Mouse (Mus musculus) CH12.LX (cell line): Measurements from ENCODE around the gene Gm20441. TPM values are rescaled to one million over a fixed set of nuclear protein-coding genes. Genes with fewer than 3 reads are reported as not detected.

ENCODE experiments used
- DNase-seq: peaks from one replicate; pipeline ENCODE4 v3.0.0-alpha.2; 2013; ENCODE audit errors: extremely low read depth
- H3K27ac ChIP-seq: 2 replicates; pipeline ENCODE4 v1.5.1; 2012; ENCODE audit warnings: low read depth, mild to moderate bottlenecking, control low read depth, moderate library complexity; ENCODE audit not compliant: insufficient read depth
- H3K27me3 ChIP-seq: replicated peaks from 2 replicates; pipeline ENCODE3; 2012; ENCODE audit warnings: inconsistent platforms
- H3K36me3 ChIP-seq, 2 experiments: replicated peaks in 1 of 2; 2 replicates each; pipeline versions ENCODE3 to v1.6.1; 2012; ENCODE audit warnings: inconsistent platforms in 1 of 2, low read length in 1 of 2, mild to moderate bottlenecking in 1 of 2, mixed read lengths in 1 of 2, moderate library complexity in 1 of 2; ENCODE audit not compliant: control insufficient read depth in 1 of 2, insufficient read depth in 1 of 2
- H3K4me1 ChIP-seq, 2 experiments: 2 replicates each; pipeline ENCODE4 v1.6.1; 2012; ENCODE audit warnings: inconsistent platforms in 1 of 2, moderate library complexity in 1 of 2; ENCODE audit not compliant: insufficient read depth in 2 of 2, control insufficient read depth in 1 of 2
- H3K4me2 ChIP-seq: 2 replicates; pipeline ENCODE4 v1.6.1; 2012; ENCODE audit warnings: low read depth, mild to moderate bottlenecking, control low read depth; ENCODE audit not compliant: poor library complexity, insufficient read depth, severe bottlenecking
- H3K4me3 ChIP-seq, 3 experiments: fragments of 150-350 bp in 1 of 3; sonication (generic) in 1 of 3; replicated peaks in 1 of 3; 2 replicates each; pipeline versions ENCODE3 to v1.5.1; 2011 to 2012; ENCODE audit warnings: low read depth in 2 of 3, low read length in 2 of 3, mild to moderate bottlenecking in 2 of 3, moderate library complexity in 2 of 3, control low read depth in 1 of 3, improper control_type of control experiment in 1 of 3, inconsistent platforms in 1 of 3, mixed read lengths in 1 of 3; ENCODE audit not compliant: poor library complexity in 1 of 3
- H3K79me2 ChIP-seq: replicated peaks from 2 replicates; pipeline ENCODE4 v1.6.1; 2012; ENCODE audit warnings: mild to moderate bottlenecking, moderate library complexity; ENCODE audit not compliant: control insufficient read depth, poor library complexity, insufficient read depth, severe bottlenecking; ENCODE audit errors: extremely low read depth
- H3K9ac ChIP-seq: 2 replicates; pipeline ENCODE4 v1.6.1; 2012; ENCODE audit warnings: low read depth, mild to moderate bottlenecking, control low read depth, moderate library complexity; ENCODE audit not compliant: insufficient read depth
- H3K9me3 ChIP-seq: replicated peaks from 2 replicates; pipeline ENCODE3; 2012; ENCODE audit warnings: low read length, inconsistent platforms, mixed read lengths
- BHLHE40 ChIP-seq: IDR thresholded peaks from 2 replicates; pipeline ENCODE4 v1.6.1; 2011; ENCODE audit warnings: mild to moderate bottlenecking, low read depth, low read length, improper control_type of control experiment
- CHD2 ChIP-seq: IDR thresholded peaks from 2 replicates; pipeline ENCODE4 v1.6.1; 2011; ENCODE audit warnings: low read length, improper control_type of control experiment
- CTCF ChIP-seq, 2 experiments: IDR thresholded peaks in 1 of 2; conservative IDR thresholded peaks in 1 of 2; 2 replicates each; pipeline ENCODE4 v1.5.1; 2011 to 2012; ENCODE audit warnings: low read depth in 2 of 2, low read length in 2 of 2, improper control_type of control experiment in 1 of 2, inconsistent platforms in 1 of 2, mild to moderate bottlenecking in 1 of 2, moderate library complexity in 1 of 2
- ELF1 ChIP-seq: IDR thresholded peaks from 2 replicates; pipeline ENCODE4 v1.6.1; 2014; ENCODE audit warnings: low read depth, mild to moderate bottlenecking, inconsistent platforms, low read length, improper control_type of control experiment
- JUND ChIP-seq: conservative IDR thresholded peaks from 2 replicates; pipeline ENCODE4 v1.6.1; 2011; ENCODE audit warnings: low read depth, low read length, improper control_type of control experiment
- KAT2A ChIP-seq: IDR thresholded peaks from 2 replicates; pipeline ENCODE4 v1.6.1; 2012; ENCODE audit warnings: low read length, improper control_type of control experiment, inconsistent platforms; ENCODE audit not compliant: insufficient replicate concordance
- MAZ ChIP-seq: IDR thresholded peaks from 2 replicates; pipeline ENCODE4 v1.6.1; 2012; ENCODE audit warnings: low read depth, mild to moderate bottlenecking, inconsistent platforms, low read length, improper control_type of control experiment, moderate library complexity
- MEF2A ChIP-seq: IDR thresholded peaks from 2 replicates; pipeline ENCODE4 v1.6.1; 2014; ENCODE audit warnings: low read depth, mild to moderate bottlenecking, inconsistent platforms, low read length, improper control_type of control experiment, borderline replicate concordance
- UBTF ChIP-seq: IDR thresholded peaks from 2 replicates; pipeline ENCODE4 v1.6.1; 2012; ENCODE audit warnings: low read depth, mild to moderate bottlenecking, inconsistent platforms, low read length, improper control_type of control experiment, moderate library complexity
- USF1 ChIP-seq: IDR thresholded peaks from 2 replicates; pipeline ENCODE4 v1.6.1; 2014; ENCODE audit warnings: low read depth, mild to moderate bottlenecking, inconsistent platforms, low read length, improper control_type of control experiment
- ZC3H11A ChIP-seq: IDR thresholded peaks from 2 replicates; pipeline ENCODE4 v1.6.1; 2012; ENCODE audit warnings: low read depth, mild to moderate bottlenecking, inconsistent platforms, low read length, improper control_type of control experiment
- ZKSCAN1 ChIP-seq: IDR thresholded peaks from 2 replicates; pipeline ENCODE4 v1.6.1; 2012; ENCODE audit warnings: low read depth, inconsistent platforms, low read length, improper control_type of control experiment, borderline replicate concordance
- ZMIZ1 ChIP-seq: IDR thresholded peaks from 2 replicates; pipeline ENCODE4 v1.6.1; 2012; ENCODE audit warnings: low read depth, mild to moderate bottlenecking, inconsistent platforms, low read length, improper control_type of control experiment
- ZNF384 ChIP-seq: IDR thresholded peaks from 2 replicates; pipeline ENCODE4 v1.6.1; 2012; ENCODE audit warnings: low read depth, low read length, improper control_type of control experiment, inconsistent platforms
- dilution Hi-C: fragments of 300-500 bp; cut with MboI; formaldehyde crosslinking; loops from 2 replicates; pipeline ENCODE4 v1.14.3; 2020; ENCODE audit warnings: low sequenced_read_pairs; ENCODE audit not compliant: extremely low pct_unique_long_range_greater_than_20kb, extremely low pct_ligation_motif_present
- in situ Hi-C: fragments of 300-500 bp; cut with MboI; formaldehyde crosslinking; loops from 3 replicates; pipeline ENCODE4 v1.14.3; 2019; ENCODE audit warnings: low sequenced_read_pairs, low pct_ligation_motif_present, low pct_unique_long_range_greater_than_20kb, mixed read lengths
- polyA plus RNA-seq: library from polyadenylated mRNA; unstranded; fragments of >175 nt; gene quantifications from 2 replicates; pipeline ENCODE4 v1.2.1, GENCODE M21; 2012; ENCODE audit warnings: low read depth; ENCODE audit not compliant: insufficient read length
- total RNA-seq, 2 experiments: library from RNA; depleted of rRNA; stranded (reverse); fragments of 300-350 nt in 1 of 2; fragments of >200 nt in 1 of 2; gene quantifications; 2 replicates each; pipeline ENCODE4 v1.2.3; 2012 to 2014

Gene Gm20441
- total and polyA plus RNA-seq, 3 experiments: 0.68 TPM; not detected in 2

- DNase-seq: no peak
- H3K9ac ChIP-seq: no peak overlapping the region
- H3K9me3 ChIP-seq: no peaks in the 10 kb centered on the region
- peaks cover 22 to 42% of the 10 kb centered on the region in 2 experiments for H3K4me1 ChIP-seq
- H3K4me3 ChIP-seq: no peak overlapping the region
- no peak overlapping the region for H3K4me2 ChIP-seq
- H3K27me3 ChIP-seq: no peaks in the 10 kb centered on the region
- no peaks in the 10 kb centered on the region for H3K79me2 ChIP-seq
- dilution Hi-C loops: no loop called here
- TF ChIP-seq ZC3H11A (no peak), ZKSCAN1 (no peak), MAZ (no peak), ELF1 (no peak), ZMIZ1 (no peak), USF1 (no peak), CTCF (conservative IDR thresholded peaks at IDR 0.05 in 1 of 2, IDR thresholded peaks at IDR 0.05 in 1 of 2; ENCODE audit: low read depth in 2 of 2, low read length in 2 of 2) (no peak), JUND (no peak), UBTF (no peak)
- TF ChIP-seq, all 38 proteins: peak for 0
- in situ Hi-C loops: no loop called here
- Histone ChIP-seq H3K27ac (no peak overlapping the region), H3K36me3 (peaks cover 0 to 3% of the 10 kb centered on the region in 2 experiments)
These were observed 9.1 kb upstream of the Gm20441 start for GRCm38 (mm10) chr10:75789841-75790240.

- no peaks in the 10 kb centered on the region for H3K79me2 ChIP-seq
- H3K4me2 ChIP-seq: no peak overlapping the region
- dilution Hi-C loops (no loop called here), in situ Hi-C loops (no loop called here)
- H3K9ac ChIP-seq: no peak overlapping the region
- TF ChIP-seq BHLHE40 (no peak), KAT2A (no peak), ZNF384 (no peak), CHD2 (peak; percentile 56; the same call in 1 of the 2 replicates), MEF2A (no peak)
- H3K9me3 ChIP-seq: no peaks in the 10 kb centered on the region
- H3K4me3 ChIP-seq: no peak overlapping the region
- no peak overlapping the region for H3K27ac ChIP-seq
- H3K27me3 ChIP-seq: no peaks in the 10 kb centered on the region
- H3K4me1 ChIP-seq: peaks cover 22 to 38% of the 10 kb centered on the region in 2 experiments
- H3K36me3 ChIP-seq: peaks cover 0 to 3% of the 10 kb centered on the region in 2 experiments
- DNase-seq: no peak
These were observed 8.5 kb upstream of the Gm20441 start for GRCm38 (mm10) chr10:75789081-75789735.
